Mouse (Mus musculus) kidney, adult 8-10 months (tissue): ENCODE data around the gene Adam8.

ENCODE experiments used
- DNase-seq, 2 experiments: peaks; one replicate each; pipeline ENCODE4 v3.0.0; 2022

Adam8 gene

DNA sequence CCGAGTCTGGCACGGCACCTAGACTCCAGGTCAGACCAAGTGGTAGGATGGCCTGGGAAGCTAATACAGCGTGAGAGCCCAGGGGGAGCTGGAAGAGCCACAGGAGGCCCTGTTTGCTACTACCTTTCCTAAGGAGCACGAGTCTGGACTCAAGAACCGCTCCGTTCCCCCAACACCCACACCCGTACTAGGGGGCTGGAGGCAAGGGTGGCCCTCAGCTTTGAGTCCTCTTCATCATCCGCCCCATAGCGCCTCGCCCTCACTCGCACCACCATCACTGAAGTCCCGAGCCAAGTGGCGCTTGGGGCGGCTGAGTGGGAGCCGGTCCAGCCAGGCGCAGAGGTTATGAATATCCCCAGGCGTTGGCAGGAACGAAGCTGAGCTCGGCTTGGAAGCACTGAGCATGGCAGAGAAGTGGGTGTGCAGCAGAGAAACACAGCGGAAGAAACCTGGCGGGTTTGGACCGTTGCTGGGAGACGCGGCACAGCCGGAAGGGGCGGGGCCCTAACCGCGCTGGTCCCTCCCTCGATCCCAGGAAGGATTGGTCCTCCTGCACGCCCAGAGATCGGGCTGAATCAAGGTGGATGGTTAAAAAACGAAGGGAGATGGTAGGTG is 14.0 kb downstream of the Adam8 start, which contains the start of gene 6430531B16Rik:
Gene 6430531B16Rik (minus strand): TSS at position 478 of the 615 bp plus-strand sequence.
- peak; percentile 77 to 82 for DNase-seq

DNA sequence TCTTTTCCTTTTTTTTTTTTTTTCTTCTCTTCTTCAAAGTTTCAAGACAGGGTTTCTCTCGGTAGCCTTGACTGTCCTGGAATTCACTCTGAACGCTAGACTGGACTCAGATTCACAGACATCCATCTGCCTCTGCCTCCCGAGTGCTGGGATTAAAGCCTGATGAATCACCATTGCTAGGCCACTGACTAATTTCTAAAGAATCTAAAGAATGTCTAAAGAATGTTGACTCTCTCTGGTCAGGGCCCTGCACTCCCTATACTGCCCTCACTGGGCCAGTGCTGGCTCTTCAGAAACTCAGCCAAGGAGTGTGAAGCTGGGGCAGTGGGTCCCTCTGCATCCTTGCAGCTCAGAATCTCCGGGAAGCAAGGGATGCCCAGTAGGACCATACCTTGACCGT is 16.9 kb downstream of the Adam8 start:
- DNase-seq, result no peak

- DNase-seq, result no peak
Observed at GRCm38 (mm10) chr7:139974307-139974706, 18.1 kb downstream of the Adam8 start.

DNA sequence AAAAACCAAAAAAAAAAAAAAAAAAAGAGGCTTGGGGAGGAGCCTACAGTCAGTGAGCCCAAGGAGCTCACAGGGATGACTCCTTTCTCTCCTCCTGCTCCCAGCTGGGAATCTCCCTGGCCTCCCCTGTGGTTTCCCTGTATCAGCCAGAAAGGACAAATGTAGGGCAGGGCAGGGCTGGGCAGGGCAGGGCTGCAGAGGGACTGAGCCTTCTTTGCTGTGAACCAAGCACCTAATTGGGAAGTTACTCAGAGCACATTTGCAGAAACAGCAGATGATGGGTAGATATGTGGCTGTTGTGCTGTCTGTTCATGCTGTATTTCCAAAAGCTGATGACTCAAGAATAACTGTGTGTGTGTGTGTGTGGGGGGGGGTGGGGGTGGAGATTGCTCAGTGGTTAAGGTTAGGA is 19.4 kb downstream of the Adam8 start:
- no peak for DNase-seq

- no peak for DNase-seq
Observed at GRCm38 (mm10) chr7:139971436-139971835, 20.9 kb downstream of the Adam8 start.

DNA sequence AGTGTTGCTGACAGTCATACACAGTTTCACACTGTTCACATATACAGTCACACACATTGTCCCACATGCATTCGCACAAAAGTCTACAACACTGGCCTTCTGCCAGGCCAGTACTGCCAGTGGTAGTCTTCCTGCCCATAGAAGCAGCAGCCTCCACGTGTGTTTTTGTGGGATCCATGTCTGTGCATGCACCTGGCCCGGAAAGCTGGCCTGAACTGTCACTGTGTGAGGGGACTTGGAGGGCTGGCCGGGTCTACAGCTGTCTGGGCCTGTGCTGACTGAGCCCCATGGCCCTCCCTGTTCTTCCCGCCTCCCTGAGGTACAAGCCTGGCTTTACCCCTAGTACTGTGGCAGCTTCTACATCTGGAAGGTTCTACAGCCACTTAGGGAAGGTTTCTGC is 21.4 kb downstream of the Adam8 start:
- DNase-seq, result no peak

DNA sequence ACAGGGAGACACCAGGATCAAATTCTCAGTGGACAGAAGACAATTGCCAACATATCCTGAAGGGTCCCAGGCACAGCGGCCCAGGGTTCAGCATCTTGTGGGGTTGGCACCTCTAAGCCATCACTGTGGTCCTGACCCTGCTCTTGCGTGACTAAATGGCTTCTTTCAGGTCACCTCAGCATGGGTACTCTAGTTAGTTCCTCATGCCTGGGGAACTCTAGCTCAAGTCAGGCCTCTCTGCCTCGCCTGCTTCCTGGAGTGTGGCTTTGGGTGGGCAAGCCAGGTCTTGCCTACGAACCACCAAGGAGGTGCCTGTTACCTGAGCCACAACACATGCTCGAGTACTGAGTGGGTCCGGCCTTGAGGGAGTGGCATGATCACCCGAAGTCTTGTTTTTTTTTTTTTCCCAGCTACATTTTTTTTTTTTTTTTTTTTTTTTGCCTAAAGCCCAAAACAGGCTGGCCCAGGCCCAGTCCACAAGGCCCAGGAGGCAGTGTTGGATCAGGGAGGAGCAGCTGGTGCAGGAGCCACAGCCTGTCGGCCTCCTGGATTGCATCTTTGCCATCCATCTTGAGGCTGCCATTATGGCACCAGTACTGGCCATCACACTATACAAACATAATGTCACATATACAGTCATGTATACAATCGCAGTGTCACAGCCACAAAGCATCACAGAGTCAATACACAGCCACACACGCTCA is 22.0 kb downstream of the Adam8 start:
- DNase-seq, result no peak

- DNase-seq, result peak; percentile 59 to 87
Observed at GRCm38 (mm10) chr7:139969348-139970130, 22.8 kb downstream of the Adam8 start.

DNA sequence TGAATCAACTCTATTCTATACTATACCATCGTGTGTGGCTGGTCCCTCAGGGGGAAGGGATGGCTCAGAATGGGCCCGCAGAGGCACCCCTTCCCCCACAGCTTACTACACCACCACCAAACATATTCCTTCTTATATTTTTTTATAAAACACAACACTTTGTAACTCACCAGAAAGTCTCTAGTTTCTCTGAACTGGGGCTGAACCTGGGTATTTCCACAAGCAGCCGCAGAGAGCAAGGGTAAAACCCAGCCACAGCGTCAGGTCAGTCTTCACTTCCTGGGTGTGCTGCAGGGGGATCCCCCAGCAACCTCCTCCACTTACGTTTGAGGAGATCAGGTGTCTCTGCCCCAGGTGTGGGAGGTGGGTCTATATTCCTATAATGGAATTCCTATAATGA is 23.9 kb downstream of the Adam8 start:
- DNase-seq, result no peak

DNA sequence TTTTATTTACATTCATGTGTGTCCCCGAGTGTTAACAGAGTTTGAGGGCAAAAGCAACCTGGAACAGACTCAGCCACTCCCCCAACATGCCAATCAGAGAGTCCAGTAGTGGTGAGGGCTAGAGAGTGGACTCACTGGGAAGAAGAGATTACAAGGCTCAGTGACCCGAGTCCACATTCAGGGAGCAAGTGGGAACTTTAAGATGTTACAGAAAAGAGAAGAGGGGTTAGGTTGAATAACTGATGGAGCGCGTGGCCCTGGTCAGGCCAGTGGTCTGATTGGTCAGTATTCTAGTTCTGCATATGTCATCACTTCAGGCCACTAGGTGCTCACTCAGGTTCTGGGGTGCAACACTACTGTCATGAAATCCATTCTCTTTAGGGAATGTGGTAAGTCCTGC is 25.2 kb downstream of the Adam8 start:
- no peak for DNase-seq

DNA sequence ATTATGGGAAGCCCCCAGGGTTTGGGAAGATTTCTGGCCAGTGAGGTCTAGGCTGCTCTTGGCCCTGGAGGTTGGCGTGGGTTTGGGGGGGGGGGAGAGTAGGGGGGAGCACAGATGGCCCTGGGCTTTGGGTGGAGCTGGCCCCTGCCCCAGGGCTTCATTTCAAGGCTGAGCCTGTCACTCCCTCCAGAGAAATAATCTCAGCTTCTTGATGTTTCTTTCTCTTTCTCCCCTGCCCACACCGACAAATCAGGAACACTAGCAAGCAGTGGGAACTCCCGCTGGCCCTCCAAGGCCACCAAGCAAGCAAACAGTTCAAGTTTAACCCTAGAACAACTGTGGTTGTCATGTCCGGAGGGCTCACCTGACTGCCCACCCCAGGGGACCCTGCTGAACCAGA is 28.5 kb downstream of the Adam8 start:
- no peak for DNase-seq

DNA sequence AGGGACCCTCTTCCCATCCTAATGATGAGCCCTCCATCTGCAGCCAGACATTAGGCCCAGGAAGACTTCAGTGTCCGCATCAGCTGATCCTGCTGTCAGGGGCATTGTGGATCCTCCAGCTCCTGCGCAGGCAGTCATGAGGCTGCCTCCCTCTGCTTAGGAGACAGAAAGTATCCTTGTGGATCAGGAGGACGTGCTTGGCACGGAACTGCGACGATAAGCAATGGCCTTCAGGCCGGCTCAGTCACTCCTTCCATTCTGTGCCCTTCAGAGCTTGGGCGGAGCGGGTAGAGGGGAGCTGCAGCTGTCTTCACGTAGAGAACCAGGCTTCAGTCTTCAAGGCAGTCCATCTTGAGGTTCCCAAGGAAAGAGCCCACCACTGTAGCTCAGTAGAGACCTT is 31.2 kb downstream of the Adam8 start:
- no peak for DNase-seq

DNA sequence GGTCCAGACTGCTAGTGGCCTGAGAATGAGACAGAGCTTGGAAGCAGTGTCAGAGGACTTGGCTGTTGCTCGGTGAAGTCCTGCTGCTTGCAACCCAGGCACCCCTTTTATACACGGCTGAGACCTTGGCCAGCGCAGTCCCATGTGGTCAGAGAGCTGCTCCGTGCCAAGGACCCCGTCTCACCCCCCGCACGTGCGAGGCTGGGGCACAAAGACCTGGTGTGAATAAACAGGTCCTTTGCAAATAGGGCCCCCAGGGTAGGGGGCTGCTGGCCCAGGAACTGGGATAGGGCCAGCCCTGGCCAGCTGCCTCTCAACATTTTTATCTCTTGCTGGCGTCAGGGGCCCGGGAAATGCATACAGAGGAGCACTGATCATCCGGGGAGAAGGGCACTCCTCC is 34.4 kb downstream of the Adam8 start:
- no peak for DNase-seq

DNA sequence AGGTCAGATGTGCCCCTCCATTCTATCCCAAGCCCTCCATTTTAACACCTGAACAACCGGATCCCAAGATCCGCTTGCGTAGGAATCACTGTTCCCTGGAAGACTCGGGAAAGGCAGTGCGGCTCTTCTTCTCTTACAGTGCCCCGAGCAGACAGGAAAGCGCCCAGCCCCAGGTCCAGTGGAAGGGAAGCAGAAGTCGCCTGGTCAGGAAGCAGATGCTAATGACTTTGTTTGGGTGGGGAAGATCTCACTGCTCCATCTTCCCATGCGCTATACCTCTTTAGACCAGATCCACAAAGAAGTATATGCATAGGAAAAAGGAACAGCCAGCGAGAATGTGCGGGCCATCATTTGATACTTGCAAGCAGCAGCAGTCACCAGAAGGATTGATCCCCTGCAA is 34.9 kb downstream of the Adam8 start:
- DNase-seq, result no peak

GRCm38 (mm10) chr7:139956658-139957057 is 35.7 kb downstream of the Adam8 start:
- no peak for DNase-seq

DNA sequence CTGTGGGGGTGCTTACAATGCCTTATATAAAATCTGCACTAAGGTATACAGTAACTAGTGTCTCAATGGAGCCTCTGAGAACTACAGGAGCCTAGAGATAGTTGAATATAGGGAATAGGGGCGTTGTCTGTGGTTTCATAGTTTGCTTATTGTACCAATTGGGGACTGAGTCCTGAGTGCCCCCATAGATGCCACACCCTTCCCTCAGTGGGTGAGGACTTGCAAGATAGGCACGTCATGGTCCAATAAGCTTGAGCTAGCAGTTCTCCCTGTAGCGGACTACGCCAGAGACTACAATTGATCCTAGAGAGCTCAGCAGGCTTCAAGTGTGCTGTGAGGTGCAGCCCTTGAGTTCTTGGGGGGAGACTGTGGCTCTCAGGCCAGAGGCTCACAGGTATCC is 36.9 kb downstream of the Adam8 start:
- DNase-seq, result no peak

GRCm38 (mm10) chr7:139951991-139952633 is 40.2 kb downstream of the Adam8 start:
- no peak for DNase-seq

DNA sequence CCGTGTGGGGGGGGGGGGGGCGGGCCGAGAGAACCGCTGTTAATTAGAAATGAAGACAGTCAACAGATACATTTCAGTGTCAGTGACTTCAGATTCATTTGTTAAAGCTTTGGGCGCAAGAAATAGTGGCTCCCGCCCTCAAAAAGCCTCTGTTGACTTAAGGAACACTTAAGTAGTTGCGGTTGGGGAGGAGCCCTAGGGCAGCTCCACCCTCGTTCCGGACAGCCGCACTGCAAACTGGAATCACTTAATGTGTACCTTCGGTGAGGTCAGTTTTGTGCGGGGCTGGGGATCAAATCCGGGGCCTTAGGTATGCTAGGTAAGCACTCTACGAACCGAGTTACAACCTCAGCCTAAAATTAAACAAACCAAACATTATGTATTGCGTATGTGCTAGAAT is 41.3 kb downstream of the Adam8 start:
- peak in 1 of 2 experiments; percentile 25 for DNase-seq

DNA sequence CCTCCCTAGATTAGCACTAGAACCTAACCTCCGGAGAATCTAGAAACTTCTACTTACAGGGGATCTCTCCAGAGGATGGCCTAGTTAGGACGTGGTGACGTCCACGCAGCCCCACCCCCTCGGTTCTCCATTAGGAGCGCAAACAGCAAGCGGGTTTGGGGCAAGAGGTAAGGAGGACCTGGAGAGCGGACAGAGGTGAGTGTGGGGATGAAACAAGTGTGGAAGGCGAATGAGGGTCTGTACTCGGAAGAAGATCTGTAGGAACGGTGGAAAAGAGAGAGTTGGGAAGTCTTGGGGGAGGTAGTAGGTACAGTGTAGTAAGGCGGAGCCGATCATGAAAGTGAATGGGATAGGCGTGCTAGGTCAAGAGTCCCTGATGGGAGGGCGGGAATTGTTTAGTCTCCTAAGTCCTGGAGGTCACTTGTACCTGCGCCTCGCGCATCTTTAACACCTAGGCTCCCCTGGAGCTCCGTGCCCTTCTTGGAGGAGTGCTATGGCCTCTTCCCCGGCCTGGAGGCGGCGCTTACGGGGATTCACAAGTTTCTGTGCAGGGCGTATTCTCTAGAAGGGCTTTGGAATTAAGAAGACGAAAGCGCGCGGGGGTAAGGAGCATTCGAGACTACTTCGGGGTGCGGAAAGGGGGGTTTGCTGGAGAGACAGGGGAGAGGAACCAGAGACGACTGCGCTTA is 41.9 kb downstream of the Adam8 start:
- DNase-seq, result peak in 1 of 2 experiments; percentile 19

DNA sequence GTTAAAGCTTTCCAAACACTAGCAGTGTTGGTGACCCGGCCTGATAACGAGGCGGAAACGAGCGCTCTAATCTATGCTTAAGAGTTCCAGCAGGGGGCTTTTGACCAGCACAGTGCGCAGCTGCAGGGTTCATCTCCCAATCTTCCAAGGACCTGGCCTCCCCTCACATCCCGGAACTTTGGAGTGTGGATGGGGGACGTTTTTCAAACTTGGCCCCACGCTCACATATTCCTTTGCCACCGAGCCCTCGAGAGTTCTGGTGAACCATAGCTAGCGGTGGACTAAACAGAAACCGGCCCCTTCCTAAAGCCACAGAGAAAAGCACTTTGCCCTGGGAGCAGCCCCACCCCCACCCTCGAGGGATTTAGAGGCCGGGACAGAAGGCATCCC is 42.5 kb downstream of the Adam8 start:
- peak in 1 of 2 experiments; percentile 12 for DNase-seq

DNA sequence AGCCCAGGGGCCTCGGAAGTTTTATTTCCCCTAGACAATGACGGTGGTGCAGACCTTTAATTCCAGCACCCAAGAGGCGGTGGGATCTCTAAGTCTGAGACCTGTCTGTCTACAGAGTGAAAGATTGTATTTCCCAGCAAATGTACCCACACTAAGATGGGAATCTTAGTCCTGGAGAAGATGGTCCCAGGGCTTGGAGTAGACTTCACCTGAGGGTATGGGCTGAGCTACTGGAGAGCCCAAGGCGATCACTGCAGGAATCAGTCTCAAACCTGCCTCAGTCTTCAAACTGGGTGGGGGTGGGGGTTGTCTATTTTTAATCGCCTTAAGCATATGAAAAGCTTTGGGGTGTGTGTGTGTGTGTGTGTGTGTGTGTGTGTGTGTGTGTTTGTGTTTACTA is 46.3 kb downstream of the Adam8 start:
- no peak for DNase-seq

GRCm38 (mm10) chr7:139945516-139945915 is 46.8 kb downstream of the Adam8 start:
- no peak for DNase-seq
